In genomic region chr14:25841579-25841978, GRCm38 (mm10) we compare ENCODE assay signal across 8 mouse cellular contexts. TPM values are rescaled to one million over a fixed set of nuclear protein-coding genes. Genes with fewer than 3 reads are reported as not detected.
A peak's percentile ranks its signal among the peaks of the same experiment; 100 is the strongest.
DNase-seq lines count a peak whose midpoint lies in the region; ATAC-seq and TF ChIP-seq lines count a peak whose summit lies in the region.

No protein-coding gene starts in this region.

- H3K4me3 ChIP-seq in kidney, adult 2 months (ENCODE audit: insufficient read depth, low read depth, low read length) = peak overlapping the region; percentile 85; the same call in 1 of the 2 replicates
- peak overlapping the region; percentile 64 for H3K4me3 ChIP-seq in intestine, embryonic 14.5 days (ENCODE audit: low read depth, low read length)
- H3K4me3 ChIP-seq in midbrain, embryonic 16.5 days (ENCODE audit: low read depth, low read length) = peak overlapping the region; percentile 48

- H3K9ac ChIP-seq in intestine, embryonic 14.5 days (ENCODE audit: low read length) = no peak overlapping the region
- H3K9ac ChIP-seq in midbrain, embryonic 16.5 days (ENCODE audit: low read depth, low read length) = no peak overlapping the region

- no peaks in the 10 kb centered on the region for H3K36me3 ChIP-seq in kidney, adult 2 months (ENCODE audit: control insufficient read depth, insufficient read depth, low read length)
- no peaks in the 10 kb centered on the region for H3K36me3 ChIP-seq in intestine, embryonic 14.5 days (ENCODE audit: control insufficient read depth, insufficient read depth, low read length)
- H3K36me3 ChIP-seq in midbrain, embryonic 16.5 days (ENCODE audit: control insufficient read depth, insufficient read depth, low read length) = no peaks in the 10 kb centered on the region

- no peak for TF ChIP-seq POLR2A in kidney, adult 2 months (IDR thresholded peaks at IDR 0.05; ENCODE audit: low read depth, low read length)

- TF ChIP-seq CTCF in kidney, adult 2 months (conservative IDR thresholded peaks at IDR 0.05; ENCODE audit: insufficient read depth, insufficient read length, low read depth, low read length) = no peak

- no peaks in the 10 kb centered on the region for H3K27me3 ChIP-seq in kidney, adult 2 months (replicated peaks; ENCODE audit: control insufficient read depth, insufficient read depth, low read length)
- peaks cover 10% of the 10 kb centered on the region; the same call in 1 of the 2 replicates for H3K27me3 ChIP-seq in intestine, embryonic 14.5 days (replicated peaks; ENCODE audit: control insufficient read depth, insufficient read depth, low read length)
- peaks cover 17% of the 10 kb centered on the region for H3K27me3 ChIP-seq in midbrain, embryonic 16.5 days (ENCODE audit: control insufficient read depth, insufficient read depth, low read depth, low read length)

- H3K4me2 ChIP-seq in intestine, embryonic 14.5 days (ENCODE audit: low read length) = peak overlapping the region; percentile 95
- H3K4me2 ChIP-seq in midbrain, embryonic 16.5 days (ENCODE audit: low read length) = peak overlapping the region; percentile 92

- DNase-seq in kidney, adult 2 months = no peak
- DNase-seq in kidney, postnatal 10 days = no peak
- no peak for DNase-seq in intestine, embryonic 14.5 days (ENCODE audit: low spot score)
- DNase-seq in ovary, adult 18-20 months (ENCODE audit: low spot score) = no peak
- no peak for DNase-seq in adrenal gland, adult (ENCODE audit: inconsistent age in 2 of 2, low spot score in 1 of 2)
- no peak for DNase-seq in frontal cortex, postnatal 10 days (ENCODE audit: low spot score in 2 of 2)

- peaks cover 15% of the 10 kb centered on the region; the same call in 1 of the 2 replicates for H3K4me1 ChIP-seq in kidney, adult 2 months (ENCODE audit: control insufficient read depth, insufficient read depth, low read length)
- 0 out of 2 replicates have a peak, but pooled peaks cover 9% of the 10 kb centered on the region for H3K4me1 ChIP-seq in intestine, embryonic 14.5 days (replicated peaks; ENCODE audit: control insufficient read depth, insufficient read depth, low read length)
- peaks cover 9% of the 10 kb centered on the region; the same call in 1 of the 2 replicates for H3K4me1 ChIP-seq in midbrain, embryonic 16.5 days (ENCODE audit: control insufficient read depth, insufficient read depth, low read length)

- H3K27ac ChIP-seq in kidney, adult 2 months (ENCODE audit: insufficient read depth, low read depth, low read length) = peak overlapping the region; percentile 58; the same call in 1 of the 2 replicates
- no peak overlapping the region for H3K27ac ChIP-seq in intestine, embryonic 14.5 days (ENCODE audit: low read depth)
- no peak overlapping the region for H3K27ac ChIP-seq in midbrain, embryonic 16.5 days (ENCODE audit: low read length)

- H3K9me3 ChIP-seq in intestine, embryonic 14.5 days (ENCODE audit: control insufficient read depth, low read length) = no peaks in the 10 kb centered on the region
- H3K9me3 ChIP-seq in midbrain, embryonic 16.5 days (replicated peaks; ENCODE audit: control insufficient read depth, low read length, poor library complexity, severe bottlenecking) = no peaks in the 10 kb centered on the region

- ATAC-seq in common myeloid progenitor, adult 5-6 weeks (replicated peaks; ENCODE audit: low read depth, poor library complexity, severe bottlenecking) = peak; percentile 36; the same call in 1 of the 2 replicates
- peak; percentile 30; the same call in 1 of the 2 replicates for ATAC-seq in intestine, embryonic 14.5 days (replicated peaks; ENCODE audit: low FRiP score, low TSS enrichment, low read depth)
- no peak for ATAC-seq in midbrain, embryonic 16.5 days

- WGBS in kidney, adult 2 months = 2% methylated on average over 4 of the region's 4 CpGs
- WGBS in intestine, embryonic 14.5 days = 1% methylated on average over 4 of the region's 4 CpGs
- 4% methylated on average over 4 of the region's 4 CpGs for WGBS in midbrain, embryonic 16.5 days

RNA-seq across cellular contexts. Expression of gene Anxa11, which starts 0.4 kb away (rescaled TPM):
- polyA plus RNA-seq in kidney, adult 2 months (2012; rRNA removed) = 105 and 116 TPM in 2 replicates
- total RNA-seq in common myeloid progenitor, adult 5-6 weeks (2017) = 7.4 and 12.9 TPM in 2 replicates
- polyA plus RNA-seq in intestine, embryonic 14.5 days (2014; fragmentation: Nextera tagmentation; extraction: Ambion mirVana) = 66.8 and 68.3 TPM in 2 replicates
- polyA plus RNA-seq in midbrain, embryonic 16.5 days (2015; fragmentation: Nextera tagmentation; extraction: Ambion mirVana) = 1.8 and 2.4 TPM in 2 replicates

Comparison
In these comparisons a context has a peak if more than half of its experiments do, and no peak if none do; other contexts are left out.
1. RNA of gene Anxa11, which starts 0.4 kb away (polyA plus RNA-seq): 105 to 116 TPM in kidney, adult 2 months and 66.8 to 68.3 TPM in intestine, embryonic 14.5 days; 1.8 to 2.4 TPM in midbrain, embryonic 16.5 days; every median in the first group is over 10 times any median in the second.
2. Peak in every context shown above with its lines, with median percentiles within 50 percentile points of each other: H3K4me3 ChIP-seq.